Mouse (Mus musculus) E14TG2a.4 (cell line): ENCODE data around the gene Adgrv1.

ENCODE experiments used
- H3K27me3 ChIP-seq: 2 replicates; pipeline ENCODE4 v1.6.1; 2014; ENCODE audit warnings: low read length, control low read depth; ENCODE audit not compliant: insufficient read depth
- H3K36me3 ChIP-seq: 2 replicates; pipeline ENCODE4 v1.6.1; 2014; ENCODE audit warnings: low read length, control low read depth; ENCODE audit not compliant: insufficient read depth
- H3K4me1 ChIP-seq: replicated peaks from 2 replicates; pipeline ENCODE4 v1.6.1; 2014; ENCODE audit warnings: low read depth, low read length, control low read depth
- H3K4me3 ChIP-seq: replicated peaks from 2 replicates; pipeline ENCODE4 v1.5.1; 2014; ENCODE audit warnings: mild to moderate bottlenecking, low read length
- H3K9me3 ChIP-seq: 2 replicates; pipeline ENCODE4 v1.6.1; 2014; ENCODE audit warnings: low read length, control low read depth
- CTCF ChIP-seq: conservative IDR thresholded peaks from 2 replicates; pipeline ENCODE4 v1.5.1; 2014; ENCODE audit warnings: low read length
- NANOG ChIP-seq: IDR thresholded peaks from 2 replicates; pipeline ENCODE4 v1.6.1; 2014; ENCODE audit warnings: borderline replicate concordance, low read length, mixed read lengths
- POU5F1 ChIP-seq: IDR thresholded peaks from 2 replicates; pipeline ENCODE4 v1.6.1; 2014; ENCODE audit warnings: low read length, borderline replicate concordance

Gene Adgrv1

GRCm38 (mm10) chr13:81368987-81369386, 264.0 kb downstream of the Adgrv1 start:
- no peaks in the 10 kb centered on the region for H3K36me3 ChIP-seq
- no peaks in the 10 kb centered on the region for H3K9me3 ChIP-seq
- no peaks in the 10 kb centered on the region for H3K4me1 ChIP-seq
- no peak overlapping the region for H3K4me3 ChIP-seq
- no peaks in the 10 kb centered on the region for H3K27me3 ChIP-seq
- TF ChIP-seq NANOG (no peak), POU5F1 (no peak), CTCF (no peak)

DNA sequence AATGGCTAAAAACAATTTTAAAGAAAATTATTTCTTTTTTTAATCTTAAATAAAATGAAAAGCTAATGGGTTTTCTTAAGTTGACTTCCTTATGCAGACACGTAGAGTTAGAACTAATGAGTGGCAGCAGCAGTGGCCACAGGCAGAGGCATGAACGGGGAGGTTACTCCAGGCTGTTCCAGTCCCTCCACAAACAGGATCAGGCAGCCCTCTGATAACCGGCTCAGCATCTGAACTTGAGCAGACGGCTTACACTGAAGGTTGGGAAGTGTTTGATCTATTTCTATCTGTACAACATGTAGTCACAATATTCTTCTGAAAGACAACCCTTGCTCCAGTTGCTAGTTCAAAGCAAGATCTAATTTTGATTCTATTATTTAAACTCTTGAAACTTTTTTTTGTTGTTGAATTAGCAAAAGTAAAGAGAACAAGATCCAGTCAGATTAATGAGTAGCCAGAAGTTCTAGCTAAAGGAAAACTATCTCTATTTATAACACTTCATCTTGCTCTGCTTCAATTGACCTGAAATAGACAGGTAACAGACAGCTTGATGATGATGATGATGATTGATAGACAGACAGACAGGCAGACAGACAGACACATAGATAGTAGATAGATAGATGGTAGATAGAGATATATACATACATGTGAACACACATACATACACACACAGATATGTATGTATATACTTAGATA, 265.1 kb downstream of the Adgrv1 start:
- Histone ChIP-seq H3K4me1 (no peaks in the 10 kb centered on the region), H3K36me3 (no peaks in the 10 kb centered on the region), H3K27me3 (no peaks in the 10 kb centered on the region), H3K9me3 (no peaks in the 10 kb centered on the region), H3K4me3 (no peak overlapping the region)
- no peak for TF ChIP-seq NANOG

- H3K4me1 ChIP-seq: no peaks in the 10 kb centered on the region
- TF ChIP-seq POU5F1: no peak
- TF ChIP-seq CTCF: no peak
- no peak for TF ChIP-seq NANOG
- no peaks in the 10 kb centered on the region for H3K27me3 ChIP-seq
- no peaks in the 10 kb centered on the region for H3K36me3 ChIP-seq
- H3K9me3 ChIP-seq: no peaks in the 10 kb centered on the region
- no peak overlapping the region for H3K4me3 ChIP-seq
Measured at GRCm38 (mm10) chr13:81360338-81360737, 272.6 kb downstream of the Adgrv1 start.

- Histone ChIP-seq H3K4me3 (no peak overlapping the region), H3K27me3 (no peaks in the 10 kb centered on the region), H3K4me1 (no peaks in the 10 kb centered on the region), H3K9me3 (no peaks in the 10 kb centered on the region), H3K36me3 (no peaks in the 10 kb centered on the region)
- TF ChIP-seq NANOG (no peak), CTCF (no peak), POU5F1 (no peak)
Measured at GRCm38 (mm10) chr13:81358766-81359165, 274.2 kb downstream of the Adgrv1 start.

DNA sequence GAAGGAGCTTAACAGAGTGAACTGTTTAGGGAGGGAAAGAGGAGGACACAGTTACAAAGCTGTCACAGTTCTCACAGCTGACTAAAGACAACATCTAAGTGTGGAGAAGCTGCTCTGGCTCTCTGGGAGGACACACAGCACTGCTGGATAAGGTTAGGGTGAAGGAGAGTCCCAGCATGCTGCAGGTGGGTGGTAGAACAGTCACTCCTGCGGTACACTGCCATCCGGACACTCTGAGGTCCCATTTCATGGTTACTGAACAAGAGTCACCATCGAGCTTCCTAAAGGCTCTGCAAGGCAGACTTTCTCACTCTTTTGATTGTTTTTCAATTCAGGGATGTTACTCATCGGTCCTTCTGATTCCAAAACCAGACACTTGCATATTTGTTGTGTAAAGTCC, 274.6 kb downstream of the Adgrv1 start:
- H3K36me3 ChIP-seq: no peaks in the 10 kb centered on the region
- no peaks in the 10 kb centered on the region for H3K4me1 ChIP-seq
- H3K9me3 ChIP-seq: no peaks in the 10 kb centered on the region
- no peak for TF ChIP-seq POU5F1
- no peak for TF ChIP-seq NANOG
- TF ChIP-seq CTCF: no peak
- H3K27me3 ChIP-seq: no peaks in the 10 kb centered on the region
- no peak overlapping the region for H3K4me3 ChIP-seq

DNA sequence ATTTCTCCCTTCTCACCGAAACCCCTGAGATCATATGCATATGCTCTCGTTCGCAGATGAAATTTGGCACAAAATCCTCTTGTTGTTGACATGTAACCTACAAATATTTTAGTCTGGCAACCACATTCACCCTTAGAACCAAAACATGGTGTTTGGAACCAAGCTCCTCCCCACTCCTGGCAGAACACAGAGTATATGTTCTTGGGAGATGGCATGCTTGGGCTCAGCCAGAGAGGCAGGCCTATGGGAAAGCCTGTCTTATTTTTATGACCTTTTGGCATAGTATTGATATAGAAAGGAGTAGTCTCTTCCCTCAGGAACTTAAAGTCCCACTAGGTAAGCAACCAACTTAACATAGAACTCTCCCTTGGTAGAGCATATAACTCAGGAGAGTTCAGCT, 275.7 kb downstream of the Adgrv1 start:
- Histone ChIP-seq H3K4me3 (no peak overlapping the region), H3K27me3 (no peaks in the 10 kb centered on the region), H3K36me3 (no peaks in the 10 kb centered on the region), H3K9me3 (no peaks in the 10 kb centered on the region), H3K4me1 (no peaks in the 10 kb centered on the region)
- no peak for TF ChIP-seq POU5F1
- no peak for TF ChIP-seq CTCF
- no peak for TF ChIP-seq NANOG

GRCm38 (mm10) chr13:81354587-81354986, 278.4 kb downstream of the Adgrv1 start:
- Histone ChIP-seq H3K4me1 (0 out of 2 replicates have a peak, but pooled peaks cover 2% of the 10 kb centered on the region), H3K9me3 (no peaks in the 10 kb centered on the region), H3K4me3 (no peak overlapping the region), H3K27me3 (no peaks in the 10 kb centered on the region), H3K36me3 (no peaks in the 10 kb centered on the region)
- no peak for TF ChIP-seq NANOG
- TF ChIP-seq POU5F1: no peak

DNA sequence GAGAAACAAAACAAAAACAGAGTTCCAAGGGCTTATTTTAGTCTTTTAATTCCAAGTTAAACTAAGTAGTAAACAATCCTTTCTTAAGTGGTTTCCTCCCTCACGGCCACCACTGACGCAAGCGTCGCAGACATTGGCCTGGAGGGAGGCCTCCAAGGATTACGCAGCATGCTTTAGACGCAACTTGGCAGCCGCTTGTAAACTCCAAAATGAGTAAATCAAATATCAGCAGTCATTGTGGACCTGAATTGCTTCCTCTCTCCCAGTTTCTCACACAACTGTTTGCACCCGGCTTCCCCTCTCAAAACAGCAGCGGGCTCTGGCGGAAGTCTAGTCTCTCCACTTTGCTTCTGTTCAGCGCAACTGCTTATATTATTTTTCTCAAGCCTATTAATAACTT, 280.7 kb downstream of the Adgrv1 start:
- H3K27me3 ChIP-seq: no peaks in the 10 kb centered on the region
- no peaks in the 10 kb centered on the region for H3K9me3 ChIP-seq
- H3K4me1 ChIP-seq: peaks cover 8% of the 10 kb centered on the region
- no peaks in the 10 kb centered on the region for H3K36me3 ChIP-seq
- H3K4me3 ChIP-seq: no peak overlapping the region
- TF ChIP-seq NANOG (no peak), CTCF (no peak), POU5F1 (no peak)
